Mouse (Mus musculus) E14TG2a.4 (cell line): ENCODE measurements at regions not wholly inside any gene's neighbourhood (a gene's known extent, or its start where the extent isn't known, plus 50 kb on each side); places are given as distances from the start of the nearest gene placed in this dataset.

Source experiments
- CTCF ChIP-seq: conservative IDR thresholded peaks from 2 replicates; pipeline ENCODE4 v1.5.1; 2014; ENCODE audit warnings: low read length
- POU5F1 ChIP-seq: IDR thresholded peaks from 2 replicates; pipeline ENCODE4 v1.6.1; 2014; ENCODE audit warnings: low read length, borderline replicate concordance

- TF ChIP-seq CTCF: no peak
- TF ChIP-seq POU5F1: no peak
These were observed 91.4 kb upstream of the Col1a2 start for GRCm38 (mm10) chr6:4413201-4413600.
